ENCODE assay signal across 8 mouse cellular contexts in the genomic region with DNA sequence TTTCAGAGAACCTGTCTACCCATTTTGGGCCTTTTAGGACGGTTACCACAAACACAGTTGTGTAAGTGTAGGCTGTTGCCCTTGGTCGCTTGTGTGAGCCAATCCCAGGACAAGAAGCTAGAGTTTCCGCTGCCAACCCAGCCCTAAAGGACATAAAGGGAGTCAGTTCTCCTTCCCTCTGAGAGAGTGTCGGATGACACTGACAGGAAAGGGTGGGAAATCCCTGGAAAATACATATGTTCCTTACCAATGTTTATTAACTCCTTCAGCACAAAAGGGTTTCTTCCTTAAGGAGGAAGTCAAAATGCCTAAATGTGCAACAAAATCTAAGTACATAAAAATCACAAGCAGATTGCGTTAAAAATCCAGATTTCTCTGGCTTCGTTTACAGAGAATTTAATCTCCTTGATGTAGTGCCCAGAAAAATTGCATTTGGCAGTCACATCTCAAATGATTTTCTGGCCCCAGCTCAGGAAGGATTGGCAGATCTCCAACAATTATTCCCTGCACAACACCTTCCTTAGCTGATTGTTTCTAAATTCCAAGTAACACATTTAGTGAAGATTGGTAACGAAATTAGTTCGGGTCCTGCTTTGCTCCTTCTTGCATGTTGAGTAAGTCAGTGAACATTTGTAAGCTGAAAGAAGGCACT. TPM values are rescaled to one million over a fixed set of nuclear protein-coding genes. Genes with fewer than 3 reads are reported as not detected.
DNase-seq lines count a peak whose midpoint lies in the region; ATAC-seq and TF ChIP-seq lines count a peak whose summit lies in the region.

No protein-coding gene starts in this region.

- intact Hi-C loops in left cerebral cortex, postnatal 10 days (cut with DNase I): no loop called here
- intact Hi-C loops in left cerebral cortex, adult 2 months (cut with DNase I): no loop called here

- H3K27ac ChIP-seq in left cerebral cortex, adult 2 months: no peak overlapping the region
- no peak overlapping the region for H3K27ac ChIP-seq in embryonic facial prominence, embryonic 11.5 days (replicated peaks; ENCODE audit: low read depth, low read length)
- H3K27ac ChIP-seq in layer of hippocampus, adult 2 months: peak overlapping the region; percentile 43
- H3K27ac ChIP-seq in liver, embryonic 12.5 days: no peak overlapping the region

- ATAC-seq in embryonic facial prominence, embryonic 11.5 days (replicated peaks; ENCODE audit: insufficient number of reproducible peaks, low FRiP score, low TSS enrichment, low read depth): no peak
- ATAC-seq in erythroid progenitor cell, adult 5-6 weeks (replicated peaks; ENCODE audit: low FRiP score, poor library complexity, severe bottlenecking): no peak
- ATAC-seq in liver, embryonic 12.5 days: no peak

- no peaks in the 10 kb centered on the region for H3K9me3 ChIP-seq in embryonic facial prominence, embryonic 11.5 days (replicated peaks; ENCODE audit: control insufficient read depth, low read length)
- H3K9me3 ChIP-seq in liver, embryonic 12.5 days (replicated peaks): no peaks in the 10 kb centered on the region

- H3K4me2 ChIP-seq in embryonic facial prominence, embryonic 11.5 days (ENCODE audit: low read depth, low read length): no peak overlapping the region
- H3K4me2 ChIP-seq in liver, embryonic 12.5 days: no peak overlapping the region

- H3K4me1 ChIP-seq in embryonic facial prominence, embryonic 11.5 days (ENCODE audit: control insufficient read depth, insufficient read depth, low read length): no peaks in the 10 kb centered on the region
- no peaks in the 10 kb centered on the region for H3K4me1 ChIP-seq in liver, embryonic 12.5 days

- WGBS in embryonic facial prominence, embryonic 11.5 days: 32% methylated on average over 8 of the region's 8 CpGs
- WGBS in liver, embryonic 12.5 days (ENCODE audit: insufficient replicate concordance): 57% methylated on average over 8 of the region's 8 CpGs

- H3K27me3 ChIP-seq in embryonic facial prominence, embryonic 11.5 days (ENCODE audit: control insufficient read depth, insufficient read depth, low read length): no peaks in the 10 kb centered on the region
- H3K27me3 ChIP-seq in liver, embryonic 12.5 days (replicated peaks): no peaks in the 10 kb centered on the region

- H3K36me3 ChIP-seq in embryonic facial prominence, embryonic 11.5 days (replicated peaks; ENCODE audit: control insufficient read depth, insufficient read depth, low read depth, low read length): no peaks in the 10 kb centered on the region
- H3K36me3 ChIP-seq in liver, embryonic 12.5 days: no peaks in the 10 kb centered on the region

- peak; percentile 34 to 50 for DNase-seq in left cerebral cortex, postnatal 10 days (ENCODE audit: extremely low spot score in 1 of 2, low spot score in 2 of 2)
- no peak for DNase-seq in left cerebral cortex, adult 2 months (ENCODE audit: extremely low spot score in 1 of 2, low spot score in 2 of 2)
- peak; percentile 7 to 17 for DNase-seq in cerebellum, adult 18-20 months
- peak; percentile 64 for DNase-seq in embryonic facial prominence, embryonic 11.5 days (ENCODE audit: low spot score)
- peak; percentile 22 to 32 for DNase-seq in layer of hippocampus, adult 2 months (ENCODE audit: low spot score in 2 of 2)
- DNase-seq in B cell, adult 2 months: no peak

- no peak overlapping the region for H3K9ac ChIP-seq in embryonic facial prominence, embryonic 11.5 days (replicated peaks; ENCODE audit: low read length)
- no peak overlapping the region for H3K9ac ChIP-seq in liver, embryonic 12.5 days

- no peak for TF ChIP-seq CTCF in left cerebral cortex, adult 2 months (IDR thresholded peaks at IDR 0.05)
- TF ChIP-seq CTCF in layer of hippocampus, adult 2 months (conservative IDR thresholded peaks at IDR 0.05): no peak

- H3K4me3 ChIP-seq in left cerebral cortex, adult 2 months: no peak overlapping the region
- H3K4me3 ChIP-seq in embryonic facial prominence, embryonic 11.5 days (ENCODE audit: low read depth, low read length): no peak overlapping the region
- H3K4me3 ChIP-seq in layer of hippocampus, adult 2 months: no peak overlapping the region
- H3K4me3 ChIP-seq in liver, embryonic 12.5 days: no peak overlapping the region

RNA-seq across cellular contexts. Expression of a gene that starts 55.3 kb away (rescaled TPM):
- under 1 TPM in 1 of 2 experiments, not detected in 1; 0.90 TPM for total RNA-seq in left cerebral cortex, postnatal 10 days (2021)
- 1 to 10 TPM in 1 of 2 experiments, under 1 TPM in 1; 0.84 to 2.3 TPM for total RNA-seq in left cerebral cortex, adult 2 months (2021)
- 0.74 and 1.8 TPM in 2 replicates for polyA plus RNA-seq in embryonic facial prominence, embryonic 11.5 days (2014; fragmentation: Nextera tagmentation; extraction: Ambion mirVana)
- 1 to 10 TPM; 1.5 to 2.9 TPM for total RNA-seq in layer of hippocampus, adult 2 months (2021)
- total RNA-seq in erythroid progenitor cell, adult 5-6 weeks (2015; ENCODE audit: low replicate concordance): not detected in 2 replicates
- total RNA-seq in erythroid progenitor cell, adult 5-6 weeks (2017; ENCODE audit: low replicate concordance): 2.6 and 8.5 TPM in 2 replicates
- 0.74 and 1.4 TPM in 2 replicates for polyA plus RNA-seq in liver, embryonic 12.5 days (2016; fragmentation: Nextera tagmentation; extraction: Ambion mirVana)

Comparison
In these comparisons a context has a peak if more than half of its experiments do, and no peak if none do; other contexts are left out.
1. DNase-seq: peak in left cerebral cortex, postnatal 10 days (2 of 2), cerebellum, adult 18-20 months (2 of 2), embryonic facial prominence, embryonic 11.5 days (single experiment) and layer of hippocampus, adult 2 months (2 of 2); none in left cerebral cortex, adult 2 months (0 of 2) and B cell, adult 2 months (0 of 2).